Mouse (Mus musculus): ENCODE data around the gene Cygb. TPM values are rescaled to one million over a fixed set of nuclear protein-coding genes. Genes with fewer than 3 reads are reported as not detected.

The Cygb gene
- polyA plus RNA-seq, 1 experiment from 2014 or later, result 7.1 TPM

DNA sequence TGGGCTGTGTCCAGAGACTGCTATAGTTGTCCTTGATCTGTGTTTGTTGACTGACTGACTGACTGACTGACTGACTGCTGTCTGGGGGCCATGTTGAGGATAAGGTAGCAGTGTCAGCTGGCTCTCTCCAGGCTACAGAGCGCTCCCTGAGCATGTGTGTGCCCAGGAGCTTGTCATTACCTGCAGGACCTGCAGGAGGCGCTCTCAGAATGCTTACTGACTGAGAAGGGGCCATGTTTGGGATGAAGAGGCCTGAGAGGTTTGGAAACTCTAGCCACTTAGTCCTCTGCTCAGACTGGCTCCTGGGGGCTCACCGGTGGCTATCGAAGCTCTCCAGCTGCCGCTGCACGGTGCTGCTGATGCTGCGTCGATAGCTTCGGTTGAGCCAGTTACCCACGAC is 50.8 kb downstream of the Cygb start:
- no peak for ATAC-seq (ENCODE audit: insufficient number of reproducible peaks, insufficient read depth, low FRiP score, low TSS enrichment, low read depth)
- Histone ChIP-seq H3K4me1 (no peaks in the 10 kb centered on the region), H3K27ac (no peak overlapping the region), H3K36me3 (peaks cover 36% of the 10 kb centered on the region), H3K9me3 (no peaks in the 10 kb centered on the region), H3K4me3 (no peak overlapping the region), H3K27me3 (no peaks in the 10 kb centered on the region), H3K4me2 (no peak overlapping the region), H3K9ac (no peak overlapping the region)
- 87% methylated on average over 10 of the region's 10 CpGs for whole genome bisulfite sequencing

DNA sequence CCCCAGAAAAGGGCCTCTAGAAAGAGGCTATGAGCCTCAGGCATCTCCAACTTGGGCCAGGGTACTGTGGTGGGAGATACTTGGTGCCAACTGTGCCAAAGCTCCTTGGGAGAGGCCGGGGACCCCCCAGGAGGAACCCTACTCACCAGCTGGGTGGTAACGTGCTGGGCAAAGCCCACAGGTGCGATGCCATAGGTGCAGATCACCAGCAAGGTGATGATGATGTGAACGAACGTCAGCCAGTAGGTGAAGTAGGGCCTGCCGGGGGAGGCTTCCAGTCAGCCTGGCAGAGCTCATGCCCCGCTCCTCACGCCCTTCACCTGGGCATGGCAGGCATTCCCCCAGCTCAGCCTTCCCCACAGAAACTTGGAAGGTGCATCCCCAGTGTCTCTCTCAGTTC is 52.1 kb downstream of the Cygb start:
- Histone ChIP-seq H3K27ac (no peak overlapping the region), H3K4me1 (no peaks in the 10 kb centered on the region), H3K9ac (no peak overlapping the region), H3K9me3 (no peaks in the 10 kb centered on the region), H3K27me3 (no peaks in the 10 kb centered on the region), H3K4me3 (no peak overlapping the region), H3K36me3 (peaks cover 36% of the 10 kb centered on the region), H3K4me2 (no peak overlapping the region)
- WGBS, result 88% methylated on average over 8 of the region's 8 CpGs
- no peak for ATAC-seq (ENCODE audit: insufficient number of reproducible peaks, insufficient read depth, low FRiP score, low TSS enrichment, low read depth)

DNA sequence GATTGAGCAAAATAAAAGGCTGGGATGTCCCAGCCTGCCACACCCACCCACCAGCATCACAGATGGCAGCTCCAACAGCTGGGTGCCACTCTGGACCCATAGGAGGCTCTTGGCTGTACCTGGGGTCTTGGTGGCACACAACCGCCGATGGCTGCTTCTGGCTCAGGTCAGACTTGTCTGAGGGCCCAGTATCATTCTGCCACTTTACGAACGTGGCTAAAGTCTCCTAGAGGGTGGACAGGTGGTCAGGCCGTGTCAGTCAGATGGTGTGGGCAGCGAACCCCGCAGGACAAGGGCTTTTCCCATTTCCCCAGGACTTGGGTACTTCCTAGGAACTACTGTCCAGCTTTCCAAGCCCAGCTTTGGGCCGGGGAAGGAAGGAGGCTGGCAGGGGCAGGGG is 52.9 kb downstream of the Cygb start:
- Histone ChIP-seq H3K36me3 (peaks cover 33% of the 10 kb centered on the region), H3K27ac (no peak overlapping the region), H3K4me3 (no peak overlapping the region), H3K9ac (no peak overlapping the region), H3K9me3 (no peaks in the 10 kb centered on the region), H3K4me2 (no peak overlapping the region), H3K27me3 (no peaks in the 10 kb centered on the region), H3K4me1 (no peaks in the 10 kb centered on the region)
- WGBS, result 87% methylated on average over 8 of the region's 8 CpGs
- no peak for ATAC-seq (ENCODE audit: insufficient number of reproducible peaks, insufficient read depth, low FRiP score, low TSS enrichment, low read depth)

DNA sequence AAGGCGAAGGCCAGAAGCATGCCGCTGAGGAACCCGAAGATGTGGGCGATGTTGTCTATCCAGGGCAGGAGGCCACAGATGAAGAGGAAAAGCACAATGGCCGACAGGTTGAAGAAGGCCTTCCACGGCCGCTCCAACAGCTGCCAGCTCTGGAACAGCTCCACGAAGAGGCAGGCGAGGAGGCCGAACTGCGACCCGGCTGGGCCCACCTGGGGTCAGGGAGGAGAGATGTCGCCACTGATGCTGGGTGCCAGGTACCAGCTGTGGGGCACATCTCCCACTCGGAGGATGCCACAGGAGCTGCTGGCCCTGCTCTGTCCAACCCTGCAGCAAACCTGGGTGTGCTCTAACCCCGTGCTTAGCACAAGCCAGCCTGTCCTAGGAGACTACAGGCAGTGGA is 54.9 kb downstream of the Cygb start:
- H3K36me3 ChIP-seq, result peaks cover 23% of the 10 kb centered on the region
- no peak overlapping the region for H3K4me3 ChIP-seq
- no peaks in the 10 kb centered on the region for H3K27me3 ChIP-seq
- no peak overlapping the region for H3K27ac ChIP-seq
- no peaks in the 10 kb centered on the region for H3K9me3 ChIP-seq
- no peaks in the 10 kb centered on the region for H3K4me1 ChIP-seq
- ATAC-seq (ENCODE audit: insufficient number of reproducible peaks, insufficient read depth, low FRiP score, low TSS enrichment, low read depth), result no peak
- 89% methylated on average over 15 of the region's 15 CpGs for WGBS
- H3K4me2 ChIP-seq, result no peak overlapping the region
- H3K9ac ChIP-seq, result no peak overlapping the region

DNA sequence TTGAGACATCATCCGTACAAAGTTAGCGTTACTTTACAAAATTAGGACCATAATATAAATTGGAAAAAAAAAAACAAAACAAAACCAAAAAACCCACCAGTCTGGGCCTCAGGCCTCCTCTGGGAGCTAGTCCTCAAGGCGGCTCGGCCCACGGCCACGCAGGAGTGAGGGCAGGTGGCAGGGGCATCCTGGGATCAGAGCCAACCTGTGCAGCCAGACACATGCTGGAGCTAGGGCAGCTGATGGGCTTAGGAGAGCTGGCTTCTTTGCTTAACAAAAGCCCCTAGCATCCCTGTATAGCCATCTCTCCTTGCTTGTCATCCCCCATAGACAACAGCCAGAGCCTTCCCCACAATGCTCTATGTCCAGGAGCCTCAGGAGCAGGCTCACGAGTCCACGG is 55.9 kb downstream of the Cygb start:
- H3K4me2 ChIP-seq, result no peak overlapping the region
- ATAC-seq (ENCODE audit: insufficient number of reproducible peaks, insufficient read depth, low FRiP score, low TSS enrichment, low read depth), result no peak
- no peaks in the 10 kb centered on the region for H3K4me1 ChIP-seq
- peaks cover 15% of the 10 kb centered on the region for H3K36me3 ChIP-seq
- H3K9ac ChIP-seq, result no peak overlapping the region
- H3K27ac ChIP-seq, result no peak overlapping the region
- H3K27me3 ChIP-seq, result no peaks in the 10 kb centered on the region
- 88% methylated on average over 8 of the region's 8 CpGs for WGBS
- H3K4me3 ChIP-seq, result no peak overlapping the region
- H3K9me3 ChIP-seq, result no peaks in the 10 kb centered on the region

DNA sequence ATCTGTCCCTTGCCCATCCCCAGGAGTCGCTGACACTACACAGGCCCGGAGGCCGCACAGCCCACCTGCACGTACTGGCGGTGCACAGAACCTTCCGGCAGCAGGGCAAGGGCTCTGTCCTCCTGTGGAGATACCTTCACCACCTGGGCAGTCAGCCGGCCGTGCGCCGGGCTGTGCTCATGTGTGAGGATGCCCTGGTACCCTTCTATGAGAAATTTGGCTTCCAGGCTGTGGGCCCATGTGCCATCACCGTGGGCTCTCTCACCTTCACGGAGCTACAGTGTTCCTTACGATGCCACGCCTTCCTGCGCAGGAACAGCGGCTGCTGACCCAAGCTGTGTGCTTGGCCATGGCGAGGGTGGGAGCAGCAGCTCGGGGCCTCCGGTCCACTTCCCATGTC is 57.3 kb downstream of the Cygb start:
- peaks cover 5% of the 10 kb centered on the region for H3K4me1 ChIP-seq
- ATAC-seq (ENCODE audit: insufficient number of reproducible peaks, insufficient read depth, low FRiP score, low TSS enrichment, low read depth), result no peak
- no peak overlapping the region for H3K27ac ChIP-seq
- no peaks in the 10 kb centered on the region for H3K27me3 ChIP-seq
- no peak overlapping the region for H3K4me2 ChIP-seq
- no peak overlapping the region for H3K9ac ChIP-seq
- WGBS, result 86% methylated on average over 19 of the region's 19 CpGs
- H3K9me3 ChIP-seq, result no peaks in the 10 kb centered on the region
- peaks cover 12% of the 10 kb centered on the region for H3K36me3 ChIP-seq
- H3K4me3 ChIP-seq, result no peak overlapping the region

Other genes starting within 250 kb of the Cygb start
- gene Rnf157, start 241.3 kb downstream of the Cygb start, polyA plus RNA-seq (2015; fragmentation: Nextera tagmentation; extraction: Ambion mirVana), result 10.2 and 16.5 TPM in 2 replicates
- 26.4 and 35.2 TPM in 2 replicates for gene Ubald2, start 220.2 kb downstream of the Cygb start, polyA plus RNA-seq (2015; fragmentation: Nextera tagmentation; extraction: Ambion mirVana)
- gene Qrich2, start 188.1 kb downstream of the Cygb start, polyA plus RNA-seq (2015; fragmentation: Nextera tagmentation; extraction: Ambion mirVana), result 0.19 and 0.55 TPM in 2 replicates
- 186 and 193 TPM in 2 replicates for gene Prpsap1, start 160.1 kb downstream of the Cygb start, polyA plus RNA-seq (2015; fragmentation: Nextera tagmentation; extraction: Ambion mirVana)
- 5.0 and 6.1 TPM in 2 replicates for gene Sphk1, start 123.4 kb downstream of the Cygb start, polyA plus RNA-seq (2015; fragmentation: Nextera tagmentation; extraction: Ambion mirVana)
- 9.7 and 11.5 TPM in 2 replicates for gene Ube2o, start 72.9 kb downstream of the Cygb start, polyA plus RNA-seq (2015; fragmentation: Nextera tagmentation; extraction: Ambion mirVana)
- gene Aanat, start 67.9 kb downstream of the Cygb start, polyA plus RNA-seq (2015; fragmentation: Nextera tagmentation; extraction: Ambion mirVana), result not detected in 2 replicates
- 4.2 and 4.3 TPM in 2 replicates for gene Rhbdf2, start 27.3 kb downstream of the Cygb start, polyA plus RNA-seq (2015; fragmentation: Nextera tagmentation; extraction: Ambion mirVana)
- gene Prcd, start 779 bp downstream of the Cygb start, polyA plus RNA-seq (2015; fragmentation: Nextera tagmentation; extraction: Ambion mirVana), result 0.69 and 0.80 TPM in 2 replicates
- not detected in 2 replicates for gene St6galnac1, start 121.2 kb upstream of the Cygb start, polyA plus RNA-seq (2015; fragmentation: Nextera tagmentation; extraction: Ambion mirVana)
- gene Mxra7, start 173.7 kb upstream of the Cygb start, polyA plus RNA-seq (2015; fragmentation: Nextera tagmentation; extraction: Ambion mirVana), result 19.6 and 19.7 TPM in 2 replicates
- gene Mettl23, start 189.0 kb upstream of the Cygb start, polyA plus RNA-seq (2015; fragmentation: Nextera tagmentation; extraction: Ambion mirVana), result 78.6 and 84.4 TPM in 2 replicates
- 73.4 and 77.7 TPM in 2 replicates for gene Jmjd6, start 189.1 kb upstream of the Cygb start, polyA plus RNA-seq (2015; fragmentation: Nextera tagmentation; extraction: Ambion mirVana)
- gene Mfsd11, start 198.1 kb upstream of the Cygb start, polyA plus RNA-seq (2015; fragmentation: Nextera tagmentation; extraction: Ambion mirVana), result 42.6 and 45.6 TPM in 2 replicates
- gene Srsf2, start 198.8 kb upstream of the Cygb start, polyA plus RNA-seq (2015; fragmentation: Nextera tagmentation; extraction: Ambion mirVana), result 784 and 830 TPM in 2 replicates

All from embryonic facial prominence, embryonic 13.5 days (tissue).